Mouse (Mus musculus) forebrain, embryonic 16.5 days (tissue): ENCODE measurements around the gene Rab5a. TPM values are rescaled to one million over a fixed set of nuclear protein-coding genes. Genes with fewer than 3 reads are reported as not detected.

Experiments
- ATAC-seq: fragments of 200-750 bp; cut with Nextera tagmentation; 2 replicates; pipeline ENCODE4 v1.8.0; 2017; ENCODE audit warnings: mild to moderate bottlenecking, moderate library complexity
- H3K27ac ChIP-seq: fragments of 300-500 bp; sonication (generic); 2 replicates; pipeline ENCODE4 v1.5.1; 2014; ENCODE audit warnings: low read length, control low read depth
- H3K27me3 ChIP-seq: fragments of 300-500 bp; sonication (generic); replicated peaks from 2 replicates; pipeline ENCODE4 v1.6.1; 2014; ENCODE audit warnings: low read length; ENCODE audit not compliant: control insufficient read depth, insufficient read depth
- H3K36me3 ChIP-seq: fragments of 300-500 bp; sonication (generic); 2 replicates; pipeline ENCODE4 v1.6.1; 2014; ENCODE audit not compliant: control insufficient read depth, insufficient read depth
- H3K4me1 ChIP-seq: fragments of 300-500 bp; sonication (generic); replicated peaks from 2 replicates; pipeline ENCODE4 v1.6.1; 2014; ENCODE audit warnings: low read length; ENCODE audit not compliant: control insufficient read depth, insufficient read depth
- H3K4me2 ChIP-seq: fragments of 300-500 bp; sonication (generic); 2 replicates; pipeline ENCODE4 v1.6.1; 2014; ENCODE audit warnings: mild to moderate bottlenecking, low read length, control low read depth
- H3K4me3 ChIP-seq: fragments of 300-500 bp; sonication (generic); replicated peaks from 2 replicates; pipeline ENCODE4 v1.5.1; 2014; ENCODE audit warnings: mild to moderate bottlenecking, low read length, control low read depth
- H3K9ac ChIP-seq: fragments of 300-500 bp; sonication (generic); replicated peaks from 2 replicates; pipeline ENCODE4 v1.6.1; 2014; ENCODE audit warnings: low read depth, low read length, control low read depth
- H3K9me3 ChIP-seq: fragments of 300-500 bp; sonication (generic); 2 replicates; pipeline ENCODE4 v1.6.1; 2016; ENCODE audit warnings: low read length; ENCODE audit not compliant: control insufficient read depth
- WGBS: fragments of 180-500 bp; shearing (Covaris S2); extraction: QIAGEN DNeasy Blood & Tissue Kit; methylation state at CpG from one replicate; pipeline ENCODE4 v1.1.7; 2014; 5-methylcytosine and 5-hydroxymethylcytosine counted together
- polyA plus RNA-seq: library from polyadenylated mRNA; unstranded; fragments of >200 nt; fragmentation: Nextera tagmentation; extraction: Ambion mirVana; gene quantifications from 2 replicates; pipeline ENCODE4 v1.2.1, GENCODE M21; 2015

The Rab5a gene
- polyA plus RNA-seq, 1 experiment from 2014 or later = 103 TPM

DNA sequence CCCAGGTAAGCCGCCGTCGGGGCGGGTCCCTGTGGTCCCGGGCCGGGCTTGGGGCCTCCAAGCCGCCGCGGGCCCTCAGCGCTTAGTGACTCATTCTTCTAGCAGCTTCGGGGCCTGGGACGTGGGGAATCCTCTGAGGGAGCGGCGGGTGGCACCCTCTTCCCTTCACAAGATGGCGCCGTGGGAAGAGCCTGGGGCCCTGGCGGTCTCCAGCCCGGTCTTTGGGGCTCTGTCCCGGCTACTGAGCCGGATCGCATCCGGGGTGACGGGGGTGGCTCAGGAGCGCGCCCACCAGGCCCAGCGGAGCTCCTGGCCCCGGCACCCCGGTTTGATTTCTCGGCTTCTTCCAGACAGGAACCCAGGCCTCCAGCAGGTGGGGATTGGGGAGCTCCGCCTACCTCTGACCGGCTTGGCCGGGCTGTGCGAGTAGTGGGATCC is 589 bp downstream of the Rab5a start:
- Histone ChIP-seq H3K4me2 (peak overlapping the region; percentile 92), H3K4me1 (peaks cover 25% of the 10 kb centered on the region), H3K27ac (peak overlapping the region; percentile 100), H3K27me3 (no peaks in the 10 kb centered on the region), H3K36me3 (peaks cover 2% of the 10 kb centered on the region; the same call in 1 of the 2 replicates), H3K9ac (peak overlapping the region; percentile 92), H3K4me3 (peak overlapping the region; percentile 91), H3K9me3 (no peaks in the 10 kb centered on the region)
- under 1% methylated on average over 31 of the region's 33 CpGs for WGBS
- no peak for ATAC-seq

DNA sequence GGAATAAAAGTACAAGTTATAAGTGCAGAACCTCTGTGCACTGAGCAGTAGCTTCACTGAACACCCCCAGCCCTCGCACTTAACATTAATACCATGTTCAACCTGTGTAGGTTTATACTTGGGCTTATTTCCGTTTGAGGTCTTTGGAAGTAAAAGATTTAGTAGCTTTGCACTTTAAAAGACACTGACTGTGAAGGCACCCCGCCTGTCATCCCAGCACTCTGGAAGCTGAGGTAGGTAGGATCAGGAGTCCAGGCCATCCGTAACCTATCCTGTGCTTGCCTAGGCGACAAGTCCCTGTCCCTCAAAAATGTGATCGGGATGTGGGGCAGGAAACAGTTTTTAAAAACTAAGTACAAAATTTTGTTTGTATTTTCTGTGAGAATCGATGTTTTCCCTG is 1.4 kb downstream of the Rab5a start:
- Histone ChIP-seq H3K4me2 (peak overlapping the region; percentile 92), H3K36me3 (peaks cover 2% of the 10 kb centered on the region; the same call in 1 of the 2 replicates), H3K27me3 (no peaks in the 10 kb centered on the region), H3K4me1 (peaks cover 25% of the 10 kb centered on the region), H3K9me3 (no peaks in the 10 kb centered on the region), H3K9ac (no peak overlapping the region), H3K4me3 (peak overlapping the region; percentile 91), H3K27ac (no peak overlapping the region)
- no peak for ATAC-seq
- 56% methylated on average over 7 of the region's 7 CpGs for WGBS

DNA sequence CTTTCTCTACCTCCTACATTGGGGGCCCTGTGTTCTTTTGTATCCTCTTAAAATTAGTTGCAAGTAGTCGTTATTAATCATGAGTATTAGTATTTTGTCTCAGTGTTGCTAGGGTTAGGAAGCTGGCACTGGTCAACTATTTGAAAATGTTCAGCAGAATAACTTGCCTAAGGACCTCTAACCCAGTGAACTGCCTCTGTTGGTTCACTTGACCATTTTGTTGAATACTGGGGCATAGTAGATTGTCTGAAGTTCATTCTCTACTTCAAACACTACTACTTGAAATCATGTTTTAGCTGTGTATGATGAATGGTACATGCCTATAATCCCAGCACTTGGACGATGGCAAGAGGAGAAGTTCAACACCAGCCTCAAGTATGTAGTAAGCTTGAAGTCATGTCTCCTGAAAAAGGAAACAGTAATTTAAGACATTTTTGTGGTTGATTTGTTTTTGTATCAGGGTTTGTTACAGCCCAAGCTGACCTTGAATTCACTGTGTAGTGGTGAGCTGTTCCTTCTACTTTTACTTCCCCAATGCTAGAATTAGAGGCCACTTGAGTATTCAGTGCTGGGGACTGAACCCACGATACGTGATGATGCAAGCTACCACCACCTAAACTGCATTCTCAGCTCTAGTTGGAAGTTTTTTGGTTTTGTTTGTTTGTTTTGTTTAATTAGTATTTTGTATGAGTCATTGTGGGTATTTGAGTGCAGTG is 9.4 kb downstream of the Rab5a start:
- WGBS = 97% methylated on average over 4 of the region's 4 CpGs
- Histone ChIP-seq H3K9me3 (no peaks in the 10 kb centered on the region), H3K36me3 (peaks cover 2% of the 10 kb centered on the region; the same call in 1 of the 2 replicates), H3K4me3 (no peak overlapping the region), H3K9ac (no peak overlapping the region), H3K27me3 (no peaks in the 10 kb centered on the region), H3K4me2 (no peak overlapping the region), H3K4me1 (no peaks in the 10 kb centered on the region), H3K27ac (no peak overlapping the region)
- no peak for ATAC-seq

DNA sequence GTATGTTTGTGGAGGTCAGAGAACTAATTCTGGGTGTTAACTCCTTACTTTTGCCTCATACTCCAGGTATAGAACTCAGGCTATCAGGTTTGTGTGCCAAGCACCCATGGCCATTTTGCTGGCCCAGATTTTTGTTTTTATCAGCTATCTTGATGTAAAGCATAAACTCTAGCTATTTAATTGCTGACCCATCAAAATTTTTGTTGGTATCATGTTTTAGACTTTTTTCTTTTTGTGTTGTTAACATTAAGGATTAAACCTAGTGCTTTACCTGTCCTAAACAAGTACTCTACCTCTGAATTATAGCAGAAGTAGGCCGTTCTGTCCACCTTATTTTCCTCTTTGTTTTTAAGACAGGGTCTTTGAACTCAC is 10.0 kb downstream of the Rab5a start:
- Histone ChIP-seq H3K4me3 (no peak overlapping the region), H3K4me1 (no peaks in the 10 kb centered on the region), H3K27me3 (no peaks in the 10 kb centered on the region), H3K36me3 (peaks cover 5% of the 10 kb centered on the region), H3K27ac (no peak overlapping the region), H3K9me3 (no peaks in the 10 kb centered on the region), H3K9ac (no peak overlapping the region), H3K4me2 (no peak overlapping the region)
- 94% methylated on average over 1 of the region's 1 CpGs for WGBS
- no peak for ATAC-seq

DNA sequence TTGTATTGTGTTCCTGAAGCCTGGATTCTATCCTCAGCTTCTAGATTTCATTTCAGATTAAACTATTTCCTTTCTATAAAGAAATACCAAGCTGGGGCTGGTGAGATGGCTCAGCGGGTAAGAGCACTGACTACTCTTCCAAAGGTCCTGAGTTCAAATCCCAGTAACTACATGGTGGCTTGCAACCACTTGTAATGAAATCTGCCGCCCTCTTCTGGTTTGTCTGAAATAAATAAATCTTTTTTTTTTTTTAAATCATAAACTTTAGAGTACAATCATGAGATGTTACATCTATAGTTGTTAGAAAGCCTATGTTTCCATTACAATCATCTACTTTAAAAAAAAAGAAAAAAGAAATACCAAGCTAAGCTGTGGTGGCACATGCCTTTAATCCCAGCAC is 23.9 kb downstream of the Rab5a start:
- H3K9me3 ChIP-seq = no peaks in the 10 kb centered on the region
- H3K9ac ChIP-seq = no peak overlapping the region
- peaks cover 23% of the 10 kb centered on the region for H3K36me3 ChIP-seq
- no peak for ATAC-seq
- no peak overlapping the region for H3K4me3 ChIP-seq
- no peak overlapping the region for H3K27ac ChIP-seq
- 95% methylated on average over 2 of the region's 2 CpGs for WGBS
- H3K4me2 ChIP-seq = no peak overlapping the region
- H3K27me3 ChIP-seq = no peaks in the 10 kb centered on the region
- H3K4me1 ChIP-seq = no peaks in the 10 kb centered on the region

DNA sequence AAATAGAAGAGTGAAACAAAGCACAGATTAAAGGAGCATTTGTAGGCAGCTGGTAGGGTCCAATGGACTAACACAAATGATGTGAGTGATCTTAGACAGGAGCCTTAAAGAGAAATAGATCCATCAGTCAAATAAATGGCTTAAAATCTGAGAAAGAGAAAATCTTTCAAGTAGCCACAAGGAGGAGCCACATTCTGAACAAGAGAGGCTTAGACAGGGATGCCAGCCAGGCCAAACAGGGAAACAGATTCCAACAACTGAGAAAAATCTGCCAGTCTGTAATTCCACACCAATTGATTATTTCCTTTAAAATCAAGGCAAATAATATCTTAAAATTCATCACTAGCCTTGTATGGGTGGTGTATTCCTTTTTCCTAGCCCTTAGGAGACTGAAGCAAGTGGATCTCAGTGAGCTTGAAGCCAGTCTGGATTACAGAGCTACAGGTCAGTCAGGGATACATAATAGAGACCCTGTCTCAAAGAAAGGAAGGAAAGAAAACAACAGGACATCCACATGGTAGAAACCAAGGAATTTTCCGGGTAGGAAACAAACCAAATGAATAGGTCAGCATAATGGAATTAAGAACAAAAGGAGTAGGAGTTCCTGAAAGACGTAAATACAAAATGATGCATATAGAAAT is 33.4 kb downstream of the Rab5a start:
- 68% methylated on average over 2 of the region's 2 CpGs for WGBS
- peak; percentile 55; the same call in 1 of the 2 replicates for ATAC-seq
- no peaks in the 10 kb centered on the region for H3K4me1 ChIP-seq

DNA sequence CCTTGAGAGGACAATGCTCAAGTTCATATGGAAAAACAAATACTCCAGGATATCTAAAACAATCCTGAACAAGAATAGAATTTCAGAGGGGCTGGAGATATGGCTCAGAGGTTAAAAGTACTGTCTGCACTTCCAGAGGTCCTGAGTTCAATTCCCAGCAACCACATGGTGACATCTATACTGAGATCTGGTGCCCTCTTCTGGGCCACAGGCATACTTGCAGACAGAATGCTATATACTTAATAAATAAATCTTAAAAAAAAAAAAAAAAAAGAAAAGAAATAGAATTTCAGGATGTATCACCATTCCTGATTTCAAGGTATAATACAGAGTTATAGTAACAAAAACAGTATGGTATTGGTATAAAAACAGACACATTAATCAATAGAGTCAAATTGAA is 40.3 kb downstream of the Rab5a start:
- 0 out of 2 replicates have a peak, but pooled peaks cover 2% of the 10 kb centered on the region for H3K9me3 ChIP-seq
- no peaks in the 10 kb centered on the region for H3K4me1 ChIP-seq
- no peak overlapping the region for H3K27ac ChIP-seq
- H3K36me3 ChIP-seq = no peaks in the 10 kb centered on the region; the same call in 1 of the 2 replicates
- no peaks in the 10 kb centered on the region for H3K27me3 ChIP-seq
- no peak overlapping the region for H3K4me2 ChIP-seq
- no peak for ATAC-seq
- no peak overlapping the region for H3K4me3 ChIP-seq
- H3K9ac ChIP-seq = no peak overlapping the region

More for the DNA sequence above, 33.4 kb downstream of the Rab5a start:
- Histone ChIP-seq H3K36me3 (no peaks in the 10 kb centered on the region; the same call in 1 of the 2 replicates), H3K4me3 (no peak overlapping the region), H3K4me2 (no peak overlapping the region), H3K27me3 (no peaks in the 10 kb centered on the region), H3K27ac (no peak overlapping the region), H3K9ac (no peak overlapping the region), H3K9me3 (no peaks in the 10 kb centered on the region)

DNA sequence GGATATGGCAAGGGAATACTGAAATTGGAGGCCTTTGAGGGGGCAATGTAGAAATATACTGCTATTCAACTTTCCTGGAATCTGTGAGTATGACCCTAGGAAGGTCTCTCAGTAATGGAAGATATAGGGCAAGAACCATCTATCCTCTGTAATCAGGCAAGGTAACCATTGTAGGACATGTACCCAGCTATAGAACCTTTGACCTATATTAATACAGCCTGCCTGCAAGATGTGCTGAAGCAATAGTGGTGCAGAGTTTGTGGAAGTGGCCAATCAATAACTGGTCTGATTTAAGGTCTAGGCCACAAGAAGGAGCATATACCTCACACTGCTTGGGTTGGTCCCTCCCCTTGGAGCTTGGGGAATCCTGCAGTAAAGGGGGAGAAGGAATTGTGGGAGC is 41.5 kb downstream of the Rab5a start:
- H3K4me2 ChIP-seq = no peak overlapping the region
- no peak overlapping the region for H3K27ac ChIP-seq
- H3K9me3 ChIP-seq = 0 out of 2 replicates have a peak, but pooled peaks cover 2% of the 10 kb centered on the region
- no peaks in the 10 kb centered on the region for H3K4me1 ChIP-seq
- no peaks in the 10 kb centered on the region; the same call in 1 of the 2 replicates for H3K36me3 ChIP-seq
- H3K27me3 ChIP-seq = no peaks in the 10 kb centered on the region
- ATAC-seq = no peak
- no peak overlapping the region for H3K4me3 ChIP-seq
- no peak overlapping the region for H3K9ac ChIP-seq

DNA sequence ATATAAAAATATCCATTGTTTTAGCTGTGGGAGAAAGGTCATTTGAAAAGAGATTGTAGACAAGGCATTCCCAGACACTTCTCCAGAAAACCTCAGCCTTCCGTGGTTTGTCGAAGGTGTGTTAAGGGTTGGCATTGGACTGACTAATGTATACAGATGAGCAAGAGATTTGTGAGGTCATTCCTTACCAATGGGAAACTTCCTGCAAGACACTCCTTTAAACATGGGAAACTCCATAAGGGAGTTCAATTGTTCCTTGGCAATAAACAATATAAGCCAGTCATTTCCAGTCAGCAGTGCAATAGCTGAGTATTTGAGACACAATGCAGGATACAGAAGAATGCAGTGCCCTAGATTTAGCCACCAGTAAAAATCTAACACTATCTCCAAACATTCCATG is 49.0 kb downstream of the Rab5a start:
- WGBS = 91% methylated on average over 2 of the region's 2 CpGs
- Histone ChIP-seq H3K9ac (no peak overlapping the region), H3K27ac (no peak overlapping the region), H3K4me2 (no peak overlapping the region), H3K36me3 (no peaks in the 10 kb centered on the region), H3K27me3 (no peaks in the 10 kb centered on the region), H3K4me1 (no peaks in the 10 kb centered on the region), H3K4me3 (no peak overlapping the region), H3K9me3 (no peaks in the 10 kb centered on the region)
- no peak for ATAC-seq
